Mouse (Mus musculus) CH12.LX (cell line): ENCODE data around the gene Acad11.

Experiments used
- EP300 ChIP-seq: IDR thresholded peaks from 2 replicates; pipeline ENCODE4 v1.6.1; 2011; ENCODE audit warnings: low read length, improper control_type of control experiment
- POLR2A ChIP-seq: IDR thresholded peaks from 2 replicates; pipeline ENCODE4 v1.6.1; 2011; ENCODE audit warnings: low read depth, mild to moderate bottlenecking, improper control_type of control experiment, low read length
- USF1 ChIP-seq: IDR thresholded peaks from 2 replicates; pipeline ENCODE4 v1.6.1; 2014; ENCODE audit warnings: low read depth, mild to moderate bottlenecking, inconsistent platforms, low read length, improper control_type of control experiment
- ZC3H11A ChIP-seq: IDR thresholded peaks from 2 replicates; pipeline ENCODE4 v1.6.1; 2012; ENCODE audit warnings: low read depth, mild to moderate bottlenecking, inconsistent platforms, low read length, improper control_type of control experiment
- ZMIZ1 ChIP-seq: IDR thresholded peaks from 2 replicates; pipeline ENCODE4 v1.6.1; 2012; ENCODE audit warnings: low read depth, mild to moderate bottlenecking, inconsistent platforms, low read length, improper control_type of control experiment
- ZNF384 ChIP-seq: IDR thresholded peaks from 2 replicates; pipeline ENCODE4 v1.6.1; 2012; ENCODE audit warnings: low read depth, low read length, improper control_type of control experiment, inconsistent platforms

GRCm38 (mm10) chr9:104080038-104080437, 16.9 kb downstream of the Acad11 start:
- no peak for TF ChIP-seq ZNF384
- TF ChIP-seq ZC3H11A: no peak
- no peak for TF ChIP-seq EP300
- TF ChIP-seq ZMIZ1: no peak
- TF ChIP-seq POLR2A: no peak
- TF ChIP-seq USF1: no peak
